Mouse (Mus musculus): Measurements from ENCODE around the gene Ccl9.

- TF ChIP-seq GATA1 (IDR thresholded peaks at IDR 0.05; ENCODE audit: low read length): no peak
- TF ChIP-seq TAL1 (IDR thresholded peaks at IDR 0.05; ENCODE audit: low read length): no peak
Measured at GRCm38 (mm10) chr11:83567311-83567710, 11.1 kb downstream of the Ccl9 start.

Data from erythroblast, embryonic 14.5 days (primary cell).